Mouse (Mus musculus) erythroblast, embryonic 14.5 days (primary cell): ENCODE data around the gene Mamdc2. TPM values are rescaled to one million over a fixed set of nuclear protein-coding genes. Genes with fewer than 3 reads are reported as not detected.
A peak's percentile ranks its signal among the peaks of the same experiment; 100 is the strongest.
"Not testable (repeated sequence)": the region's sequence is repeated elsewhere in the genome, so short reads cannot be mapped to it uniquely, and the experiment has no call there.

Experiments used
- H3K27me3 ChIP-seq: 2 replicates; pipeline ENCODE4 v1.6.1; 2012; ENCODE audit warnings: inconsistent platforms; ENCODE audit not compliant: control insufficient read depth
- H3K36me3 ChIP-seq: 2 replicates; pipeline ENCODE4 v1.6.1; 2012; ENCODE audit warnings: mild to moderate bottlenecking, inconsistent platforms; ENCODE audit not compliant: control insufficient read depth
- H3K4me1 ChIP-seq: 2 replicates; pipeline ENCODE4 v1.6.1; 2012; ENCODE audit warnings: inconsistent platforms; ENCODE audit not compliant: control insufficient read depth
- H3K4me3 ChIP-seq: replicated peaks from 2 replicates; pipeline ENCODE3; 2012; ENCODE audit warnings: moderate library complexity, mild to moderate bottlenecking, inconsistent platforms
- H3K9me3 ChIP-seq: 2 replicates; pipeline ENCODE4 v1.6.1; 2012; ENCODE audit warnings: low read length, inconsistent platforms, mixed read lengths; ENCODE audit not compliant: control insufficient read depth
- GATA1 ChIP-seq: IDR thresholded peaks from 2 replicates; pipeline ENCODE4 v1.6.1; 2012; ENCODE audit warnings: low read length, inconsistent platforms, mixed read lengths
- TAL1 ChIP-seq: IDR thresholded peaks from 3 replicates; pipeline ENCODE4 v1.6.1; 2012; ENCODE audit warnings: low read length, inconsistent platforms, mixed read lengths
- polyA plus RNA-seq: library from polyadenylated mRNA; stranded (reverse); fragments of >175 nt; gene quantifications from 2 replicates; pipeline ENCODE4 v1.2.3, GENCODE M21; 2012

Gene Mamdc2
- not detected in 2 replicates for polyA plus RNA-seq

GRCm38 (mm10) chr19:23447988-23448497 lies at the start of gene Mamdc2:
Gene Mamdc2 (minus strand): TSS chr19:23448442.
- Histone ChIP-seq H3K36me3 (no peaks in the 10 kb centered on the region), H3K4me1 (no peaks in the 10 kb centered on the region; the same call in 1 of the 2 replicates), H3K9me3 (no peaks in the 10 kb centered on the region), H3K4me3 (peak within 1 kb of the TSS; percentile 28), H3K27me3 (peaks cover 10% of the 10 kb centered on the region)
- TF ChIP-seq GATA1 (no peak), TAL1 (no peak)

- H3K4me3 ChIP-seq = no peak overlapping the region
- H3K36me3 ChIP-seq = no peaks in the 10 kb centered on the region
- TF ChIP-seq GATA1 = no peak
- H3K4me1 ChIP-seq = no peaks in the 10 kb centered on the region
- H3K9me3 ChIP-seq = no peaks in the 10 kb centered on the region
- no peaks in the 10 kb centered on the region for H3K27me3 ChIP-seq
Observed at GRCm38 (mm10) chr19:23498011-23498410, 49.8 kb upstream of the Mamdc2 start.

- H3K27me3 ChIP-seq = no peaks in the 10 kb centered on the region
- no peaks in the 10 kb centered on the region for H3K36me3 ChIP-seq
- H3K4me3 ChIP-seq = no peak overlapping the region
- TF ChIP-seq TAL1 = no peak
- no peak for TF ChIP-seq GATA1
- H3K4me1 ChIP-seq = no peaks in the 10 kb centered on the region
- H3K9me3 ChIP-seq = no peaks in the 10 kb centered on the region
Observed at GRCm38 (mm10) chr19:23497171-23497917, 49.1 kb upstream of the Mamdc2 start.

DNA sequence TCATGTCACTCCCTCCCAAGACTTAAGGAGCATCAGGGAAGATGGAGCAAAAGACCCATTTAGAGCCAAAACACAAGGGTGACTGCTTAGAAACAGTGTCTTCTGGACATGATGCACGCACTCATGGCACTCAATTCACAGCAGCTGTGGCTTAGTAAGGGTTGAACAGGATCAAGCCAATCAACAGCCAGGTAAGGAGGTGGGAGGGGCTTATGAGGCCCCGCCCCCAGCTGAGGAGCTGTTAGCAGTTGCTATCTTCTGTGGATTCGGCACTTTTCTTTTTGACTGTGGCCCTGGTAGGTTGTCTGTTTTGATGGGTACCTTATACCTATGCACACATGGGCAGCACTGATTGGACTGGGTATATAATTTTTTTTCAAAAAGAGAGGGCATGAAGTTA lies 48.3 kb upstream of the Mamdc2 start:
- Histone ChIP-seq H3K4me3 (no peak overlapping the region), H3K27me3 (no peaks in the 10 kb centered on the region), H3K9me3 (no peaks in the 10 kb centered on the region), H3K4me1 (no peaks in the 10 kb centered on the region), H3K36me3 (no peaks in the 10 kb centered on the region)
- TF ChIP-seq TAL1 = no peak
- no peak for TF ChIP-seq GATA1

GRCm38 (mm10) chr19:23492663-23493062 lies 44.4 kb upstream of the Mamdc2 start:
- Histone ChIP-seq H3K4me3 (no peak overlapping the region), H3K27me3 (no peaks in the 10 kb centered on the region), H3K9me3 (no peaks in the 10 kb centered on the region), H3K36me3 (no peaks in the 10 kb centered on the region), H3K4me1 (no peaks in the 10 kb centered on the region)
- TF ChIP-seq TAL1 (no peak), GATA1 (no peak)

- not testable (repeated sequence) for H3K4me3 ChIP-seq, H3K36me3 ChIP-seq, H3K9me3 ChIP-seq, H3K27me3 ChIP-seq, H3K4me1 ChIP-seq
Observed at GRCm38 (mm10) chr19:23490703-23491102, 42.5 kb upstream of the Mamdc2 start.

DNA sequence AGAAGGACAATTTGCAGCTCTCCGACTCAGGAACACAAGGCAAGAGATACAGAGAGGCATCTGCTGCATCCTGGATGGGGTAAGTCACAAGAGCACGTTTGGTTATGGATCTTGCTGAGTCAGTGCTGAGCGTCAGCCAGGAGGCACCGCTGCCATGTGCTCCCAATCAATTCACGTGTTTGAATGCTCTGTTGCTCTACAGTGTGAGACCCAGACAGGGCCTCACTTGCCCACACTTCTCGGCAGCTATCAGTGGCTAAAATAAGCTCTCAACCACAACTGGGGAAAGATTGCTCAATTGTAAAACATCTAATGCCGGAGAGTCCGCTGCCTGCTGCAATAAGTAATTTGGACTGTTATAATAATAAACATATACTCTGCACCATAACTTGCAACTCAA lies 41.5 kb upstream of the Mamdc2 start:
- Histone ChIP-seq H3K9me3 (no peaks in the 10 kb centered on the region), H3K27me3 (no peaks in the 10 kb centered on the region), H3K4me1 (no peaks in the 10 kb centered on the region), H3K4me3 (no peak overlapping the region), H3K36me3 (no peaks in the 10 kb centered on the region)
- TF ChIP-seq GATA1 (no peak), TAL1 (no peak)

DNA sequence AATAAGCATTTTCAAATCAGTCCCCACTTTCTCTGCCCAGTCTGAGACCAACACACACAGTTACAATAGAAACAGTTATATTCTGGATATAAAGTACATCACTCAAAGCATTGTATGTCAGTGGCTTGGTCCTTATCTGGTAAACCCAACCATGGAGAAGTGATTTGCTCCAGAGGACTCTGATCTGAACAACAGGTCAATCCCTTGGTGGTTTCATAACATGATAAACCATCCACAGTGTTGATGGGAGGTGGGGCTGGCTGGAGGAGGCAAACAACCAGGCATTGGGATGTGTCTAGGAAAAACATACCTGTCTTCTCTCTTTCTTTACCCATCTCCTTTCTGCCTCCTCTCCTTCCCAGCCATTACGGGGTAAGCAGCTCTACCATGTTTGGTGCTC lies 39.2 kb upstream of the Mamdc2 start:
- H3K36me3 ChIP-seq = no peaks in the 10 kb centered on the region
- no peaks in the 10 kb centered on the region for H3K9me3 ChIP-seq
- no peaks in the 10 kb centered on the region for H3K27me3 ChIP-seq
- TF ChIP-seq TAL1 (no peak), GATA1 (no peak)
- no peak overlapping the region for H3K4me3 ChIP-seq
- H3K4me1 ChIP-seq = no peaks in the 10 kb centered on the region

DNA sequence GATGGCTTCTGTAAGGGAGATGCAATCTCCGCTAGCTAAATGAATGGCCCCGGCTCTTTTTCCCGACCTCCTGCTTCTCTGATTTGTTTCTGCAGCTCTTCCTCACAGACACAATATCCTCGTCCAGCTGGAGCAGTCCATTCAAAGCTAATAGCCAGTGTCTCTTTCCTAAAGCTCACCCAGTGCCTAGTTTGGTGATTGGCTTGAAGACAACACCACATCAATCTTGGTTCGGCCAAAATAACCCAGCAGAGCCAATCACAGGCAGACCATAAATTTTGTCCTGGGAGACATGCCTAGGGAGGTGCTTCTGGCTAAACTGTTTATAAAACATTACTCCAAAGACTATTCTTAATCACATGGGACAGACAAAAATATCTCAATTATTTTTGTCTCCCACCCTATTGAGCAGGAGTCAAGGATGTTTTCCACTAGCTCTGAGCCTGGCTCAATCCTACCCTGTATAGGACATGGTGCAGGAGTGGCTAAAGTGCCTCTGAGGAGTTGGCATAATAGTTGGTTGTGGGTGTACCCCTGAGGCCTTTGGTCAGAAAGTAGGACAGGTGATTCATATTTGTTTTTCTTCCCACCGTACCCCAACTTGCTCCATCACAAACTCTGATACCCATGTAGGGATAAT lies 38.5 kb upstream of the Mamdc2 start:
- Histone ChIP-seq H3K4me1 (no peaks in the 10 kb centered on the region), H3K27me3 (no peaks in the 10 kb centered on the region), H3K36me3 (no peaks in the 10 kb centered on the region), H3K4me3 (no peak overlapping the region), H3K9me3 (no peaks in the 10 kb centered on the region)
- TF ChIP-seq GATA1 (no peak), TAL1 (no peak)
